Mouse (Mus musculus) bone marrow, adult 2 months (tissue): Measurements from ENCODE around the gene Cks1b.

Experiments
- CTCF ChIP-seq: fragments of 200-500 bp; IDR thresholded peaks from 2 replicates; pipeline ENCODE4 v1.5.1; 2011; ENCODE audit warnings: low read length, control low read depth; ENCODE audit not compliant: control insufficient read depth, insufficient read depth
- POLR2A ChIP-seq: fragments of 200-500 bp; IDR thresholded peaks from 2 replicates; pipeline ENCODE4 v1.6.1; 2011; ENCODE audit warnings: low read depth, mild to moderate bottlenecking, control low read depth, low read length, borderline replicate concordance; ENCODE audit not compliant: control insufficient read depth

GRCm38 (mm10) chr3:89406887-89407286 is 11.3 kb downstream of the Cks1b start:
- no peak for TF ChIP-seq CTCF
- no peak for TF ChIP-seq POLR2A
